Mouse (Mus musculus) cortical plate, adult 2 months (tissue): ENCODE measurements around the gene Heatr4.

Experiments
- CTCF ChIP-seq: fragments of 200-500 bp; IDR thresholded peaks from 2 replicates; pipeline ENCODE4 v1.5.1; 2011; ENCODE audit warnings: mild to moderate bottlenecking, control low read depth, low read length; ENCODE audit not compliant: insufficient read depth; ENCODE audit errors: extremely low read depth
- POLR2A ChIP-seq: fragments of 200-500 bp; IDR thresholded peaks from 2 replicates; pipeline ENCODE4 v1.6.1; 2011; ENCODE audit warnings: mild to moderate bottlenecking, low read length, control low read depth; ENCODE audit not compliant: insufficient read depth; ENCODE audit errors: extremely low read depth

- no peak for TF ChIP-seq CTCF
- no peak for TF ChIP-seq POLR2A
These were observed 41.2 kb upstream of the Heatr4 start for GRCm38 (mm10) chr12:84025888-84026287.
